Comparison of ENCODE assay signal across 9 mouse cellular contexts in the genomic region with DNA sequence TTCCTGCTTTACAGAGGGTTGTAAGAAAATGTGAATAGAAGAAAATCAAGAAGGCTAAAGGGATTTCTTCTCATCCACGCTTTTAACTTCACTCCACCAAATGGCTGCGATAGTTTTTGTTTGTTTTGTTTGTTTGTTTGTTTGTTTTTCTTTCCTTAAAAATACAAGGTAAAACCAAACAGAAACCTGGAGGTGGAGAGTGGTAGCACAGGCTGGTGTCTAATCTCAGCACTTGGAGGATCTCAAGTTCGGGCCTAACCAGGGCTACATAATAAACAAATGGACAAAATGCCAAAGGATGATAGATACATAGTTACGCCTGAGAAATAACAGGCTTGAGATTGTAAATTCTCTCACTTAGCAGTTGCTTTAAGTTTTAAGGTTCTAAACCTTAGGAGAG. TPM values are rescaled to one million over a fixed set of nuclear protein-coding genes. Genes with fewer than 3 reads are reported as not detected.
DNase-seq lines count a peak whose midpoint lies in the region; ATAC-seq lines count a peak whose summit lies in the region.
"Had no signal": no experiment of that assay in that cellular context is flagged by ENCODE, and none has a peak within 500 bp of the region (broad histone marks: within the 10 kb centered on the region; RNA-seq: fewer than 3 reads in every experiment).

No protein-coding gene starts in this region.

- peak overlapping the region; percentile 41 for H3K27ac ChIP-seq in forebrain, embryonic 10.5 days
- H3K27ac ChIP-seq in forebrain, embryonic 14.5 days (ENCODE audit: low read depth, low read length): no peak overlapping the region
- H3K27ac ChIP-seq in midbrain, embryonic 13.5 days: no peak overlapping the region
- no peak overlapping the region; the same call in 1 of the 2 replicates for H3K27ac ChIP-seq in midbrain, embryonic 10.5 days (replicated peaks)
- H3K27ac ChIP-seq in intestine, embryonic 15.5 days: no peak overlapping the region
- H3K27ac ChIP-seq: hindbrain, embryonic 15.5 days had no signal

- no peak; the same call in none of the 2 replicates for ATAC-seq in forebrain, embryonic 14.5 days
- ATAC-seq in midbrain, embryonic 13.5 days: peak; percentile 43; the same call in 1 of the 2 replicates
- ATAC-seq in intestine, embryonic 15.5 days: 0 out of 2 replicates have a peak, but pooled peaks have one; percentile 56

- no peaks in the 10 kb centered on the region for H3K36me3 ChIP-seq in forebrain, embryonic 10.5 days (replicated peaks)
- H3K36me3 ChIP-seq in forebrain, embryonic 14.5 days (ENCODE audit: control insufficient read depth, insufficient read depth, low read length): no peaks in the 10 kb centered on the region
- no peaks in the 10 kb centered on the region for H3K36me3 ChIP-seq in midbrain, embryonic 13.5 days
- no peaks in the 10 kb centered on the region for H3K36me3 ChIP-seq in midbrain, embryonic 10.5 days
- no peaks in the 10 kb centered on the region for H3K36me3 ChIP-seq in intestine, embryonic 15.5 days
- no peaks in the 10 kb centered on the region for H3K36me3 ChIP-seq in splenic B cell, adult 2 months (ENCODE audit: control insufficient read depth, insufficient read depth, low read length, poor library complexity, severe bottlenecking)
- H3K36me3 ChIP-seq: hindbrain, embryonic 15.5 days had no signal

- peaks cover 6% of the 10 kb centered on the region for H3K4me1 ChIP-seq in forebrain, embryonic 10.5 days
- no peaks in the 10 kb centered on the region for H3K4me1 ChIP-seq in forebrain, embryonic 14.5 days (ENCODE audit: control insufficient read depth, insufficient read depth, low read length)
- H3K4me1 ChIP-seq in midbrain, embryonic 13.5 days (replicated peaks): peaks cover 5% of the 10 kb centered on the region; the same call in 1 of the 2 replicates
- peaks cover 5% of the 10 kb centered on the region for H3K4me1 ChIP-seq in midbrain, embryonic 10.5 days
- peaks cover 3% of the 10 kb centered on the region for H3K4me1 ChIP-seq in intestine, embryonic 15.5 days (replicated peaks)
- H3K4me1 ChIP-seq: hindbrain, embryonic 15.5 days had no signal

- H3K9ac ChIP-seq in forebrain, embryonic 14.5 days (ENCODE audit: low read length): no peak overlapping the region
- no peak overlapping the region for H3K9ac ChIP-seq in midbrain, embryonic 13.5 days (replicated peaks)
- no peak overlapping the region for H3K9ac ChIP-seq in intestine, embryonic 15.5 days
- H3K9ac ChIP-seq: hindbrain, embryonic 15.5 days had no signal

- H3K4me2 ChIP-seq in forebrain, embryonic 14.5 days (ENCODE audit: low read length): no peak overlapping the region
- H3K4me2 ChIP-seq in midbrain, embryonic 13.5 days (replicated peaks): no peak overlapping the region
- 0 out of 2 replicates have a peak overlapping the region, but pooled peaks have one; percentile 38 for H3K4me2 ChIP-seq in intestine, embryonic 15.5 days (replicated peaks)

- DNase-seq in forebrain, embryonic 10.5 days (ENCODE audit: extremely low spot score, low spot score): no peak
- no peak for DNase-seq in forebrain, embryonic 14.5 days (ENCODE audit: low spot score)
- no peak for DNase-seq in midbrain, embryonic 10.5 days (ENCODE audit: low spot score)
- peak; percentile 11 for DNase-seq in splenic B cell, adult 2 months (ENCODE audit: low read depth, low spot score)
- DNase-seq in left cerebral cortex, adult 18-20 months (ENCODE audit: low spot score in 2 of 2): no peak
- DNase-seq in urinary bladder, postnatal 10 days (ENCODE audit: low spot score): no peak

- WGBS in forebrain, embryonic 10.5 days: 70% methylated on average over 4 of the region's 4 CpGs
- WGBS in forebrain, embryonic 14.5 days: 67% methylated on average over 4 of the region's 4 CpGs
- WGBS in midbrain, embryonic 13.5 days: 70% methylated on average over 4 of the region's 4 CpGs
- WGBS in midbrain, embryonic 10.5 days: 66% methylated on average over 4 of the region's 4 CpGs
- WGBS in intestine, embryonic 15.5 days: 43% methylated on average over 4 of the region's 4 CpGs

- no peaks in the 10 kb centered on the region for H3K9me3 ChIP-seq in forebrain, embryonic 10.5 days
- H3K9me3 ChIP-seq in forebrain, embryonic 14.5 days (replicated peaks; ENCODE audit: control insufficient read depth, low read length): no peaks in the 10 kb centered on the region
- H3K9me3 ChIP-seq in midbrain, embryonic 13.5 days: peaks cover 6% of the 10 kb centered on the region; the same call in 1 of the 2 replicates
- no peaks in the 10 kb centered on the region for H3K9me3 ChIP-seq in midbrain, embryonic 10.5 days (replicated peaks)
- no peaks in the 10 kb centered on the region for H3K9me3 ChIP-seq in intestine, embryonic 15.5 days
- H3K9me3 ChIP-seq: hindbrain, embryonic 15.5 days had no signal

- no peaks in the 10 kb centered on the region for H3K27me3 ChIP-seq in forebrain, embryonic 10.5 days (ENCODE audit: poor library complexity, severe bottlenecking)
- no peaks in the 10 kb centered on the region for H3K27me3 ChIP-seq in forebrain, embryonic 14.5 days (replicated peaks; ENCODE audit: control insufficient read depth, insufficient read depth, low read length)
- H3K27me3 ChIP-seq in midbrain, embryonic 13.5 days: no peaks in the 10 kb centered on the region
- H3K27me3 ChIP-seq in midbrain, embryonic 10.5 days (ENCODE audit: low read depth, poor library complexity, severe bottlenecking): no peaks in the 10 kb centered on the region
- no peaks in the 10 kb centered on the region for H3K27me3 ChIP-seq in intestine, embryonic 15.5 days (replicated peaks)
- H3K27me3 ChIP-seq in splenic B cell, adult 2 months (ENCODE audit: control insufficient read depth, insufficient read depth, low read length, poor library complexity, severe bottlenecking): no peaks in the 10 kb centered on the region
- H3K27me3 ChIP-seq: hindbrain, embryonic 15.5 days had no signal

- no peak overlapping the region for H3K4me3 ChIP-seq in forebrain, embryonic 10.5 days
- H3K4me3 ChIP-seq in forebrain, embryonic 14.5 days (ENCODE audit: low read depth, low read length): no peak overlapping the region
- no peak overlapping the region for H3K4me3 ChIP-seq in midbrain, embryonic 13.5 days (replicated peaks)
- H3K4me3 ChIP-seq in midbrain, embryonic 10.5 days: no peak overlapping the region
- H3K4me3 ChIP-seq in intestine, embryonic 15.5 days (replicated peaks): no peak overlapping the region
- H3K4me3 ChIP-seq: hindbrain, embryonic 15.5 days had no signal

RNA-seq across cellular contexts. Expression of a gene that starts 50.8 kb away (rescaled TPM):
- polyA plus RNA-seq in forebrain, embryonic 10.5 days (2016; fragmentation: Nextera tagmentation; extraction: Ambion mirVana): 4.4 and 4.8 TPM in 2 replicates
- 2.2 and 2.3 TPM in 2 replicates for polyA plus RNA-seq in forebrain, embryonic 14.5 days (2014; fragmentation: Nextera tagmentation; extraction: Ambion mirVana)
- 3.0 and 3.4 TPM in 2 replicates for polyA plus RNA-seq in midbrain, embryonic 13.5 days (2015; fragmentation: Nextera tagmentation; extraction: Ambion mirVana)
- polyA plus RNA-seq in midbrain, embryonic 10.5 days (2016; fragmentation: Nextera tagmentation; extraction: Ambion mirVana): 4.3 and 5.0 TPM in 2 replicates
- 43.1 and 46.5 TPM in 2 replicates for polyA plus RNA-seq in intestine, embryonic 15.5 days (2015; fragmentation: Nextera tagmentation; extraction: Ambion mirVana)
- total RNA-seq in left cerebral cortex, adult 18-20 months (2021): 1 to 10 TPM; 1.2 to 1.6 TPM
